Mouse (Mus musculus) heart, embryonic 14.5 days (tissue): Measurements from ENCODE around the gene C130050O18Rik. TPM values are rescaled to one million over a fixed set of nuclear protein-coding genes. Genes with fewer than 3 reads are reported as not detected.
A peak's percentile ranks its signal among the peaks of the same experiment; 100 is the strongest.

Experiments
- ATAC-seq: fragments of 200-750 bp; cut with Nextera tagmentation; 2 replicates; pipeline ENCODE4 v1.8.0; 2017; ENCODE audit warnings: low read depth, moderate TSS enrichment; ENCODE audit not compliant: insufficient number of reproducible peaks, insufficient read depth, low FRiP score
- H3K27ac ChIP-seq, 2 experiments: fragments of 200-500 bp in 1 of 2; fragments of 300-500 bp in 1 of 2; sonication (generic) in 1 of 2; replicated peaks in 1 of 2; 2 replicates each; pipeline ENCODE4 v1.5.1; 2012 to 2014; ENCODE audit warnings: low read depth in 2 of 2, low read length in 2 of 2, control low read depth in 1 of 2, mild to moderate bottlenecking in 1 of 2, mixed read lengths in 1 of 2; ENCODE audit not compliant: control insufficient read depth in 1 of 2, insufficient read depth in 1 of 2
- H3K27me3 ChIP-seq: fragments of 300-500 bp; sonication (generic); 2 replicates; pipeline ENCODE4 v1.6.1; 2014; ENCODE audit warnings: mild to moderate bottlenecking, low read length, control low read depth; ENCODE audit not compliant: control insufficient read depth, insufficient read depth
- H3K36me3 ChIP-seq: fragments of 300-500 bp; sonication (generic); 2 replicates; pipeline ENCODE4 v1.6.1; 2014; ENCODE audit warnings: mild to moderate bottlenecking, control low read depth, low read length, mixed read lengths; ENCODE audit not compliant: control insufficient read depth, insufficient read depth
- H3K4me1 ChIP-seq, 2 experiments: fragments of 200-500 bp in 1 of 2; fragments of 300-500 bp in 1 of 2; sonication (generic) in 1 of 2; 2 replicates each; pipeline ENCODE4 v1.6.1; 2012 to 2014; ENCODE audit warnings: low read length in 2 of 2, control low read depth in 1 of 2, mixed read lengths in 1 of 2; ENCODE audit not compliant: control insufficient read depth in 2 of 2, insufficient read depth in 2 of 2
- H3K4me2 ChIP-seq: fragments of 300-500 bp; sonication (generic); 2 replicates; pipeline ENCODE4 v1.6.1; 2014; ENCODE audit warnings: mild to moderate bottlenecking, low read length
- H3K4me3 ChIP-seq, 2 experiments: fragments of 200-500 bp in 1 of 2; fragments of 300-500 bp in 1 of 2; sonication (generic) in 1 of 2; 2 replicates each; pipeline ENCODE4 v1.5.1; 2012 to 2014; ENCODE audit warnings: low read length in 2 of 2, mild to moderate bottlenecking in 2 of 2, control low read depth in 1 of 2, low read depth in 1 of 2, moderate library complexity in 1 of 2; ENCODE audit not compliant: control insufficient read depth in 1 of 2, insufficient read depth in 1 of 2
- H3K9ac ChIP-seq: fragments of 300-500 bp; sonication (generic); 2 replicates; pipeline ENCODE4 v1.6.1; 2014; ENCODE audit warnings: mild to moderate bottlenecking, low read length
- H3K9me3 ChIP-seq: fragments of 300-500 bp; sonication (generic); 2 replicates; pipeline ENCODE4 v1.6.1; 2016; ENCODE audit warnings: low read length, control low read depth; ENCODE audit not compliant: control insufficient read depth
- WGBS: fragments of 180-500 bp; shearing (Covaris S2); extraction: QIAGEN DNeasy Blood & Tissue Kit; methylation state at CpG from one replicate; pipeline ENCODE4 v1.1.7; 2014; 5-methylcytosine and 5-hydroxymethylcytosine counted together
- microRNA counts: library from miRNA; unstranded; fragments of <30 nt; microRNA quantifications from one replicate; lab custom pipeline; 2016
- microRNA-seq: library from miRNA; unstranded; fragments of <30 nt; microRNA quantifications from one replicate; pipeline ENCODE4, GENCODE M21; 2016
- polyA plus RNA-seq: library from polyadenylated mRNA; unstranded; fragments of >200 nt; fragmentation: Nextera tagmentation; extraction: Ambion mirVana; gene quantifications from 2 replicates; pipeline ENCODE4 v1.2.1, GENCODE M21; 2014

Gene C130050O18Rik
- polyA plus RNA-seq, 1 experiment from 2014 or later: 0.36 TPM

DNA sequence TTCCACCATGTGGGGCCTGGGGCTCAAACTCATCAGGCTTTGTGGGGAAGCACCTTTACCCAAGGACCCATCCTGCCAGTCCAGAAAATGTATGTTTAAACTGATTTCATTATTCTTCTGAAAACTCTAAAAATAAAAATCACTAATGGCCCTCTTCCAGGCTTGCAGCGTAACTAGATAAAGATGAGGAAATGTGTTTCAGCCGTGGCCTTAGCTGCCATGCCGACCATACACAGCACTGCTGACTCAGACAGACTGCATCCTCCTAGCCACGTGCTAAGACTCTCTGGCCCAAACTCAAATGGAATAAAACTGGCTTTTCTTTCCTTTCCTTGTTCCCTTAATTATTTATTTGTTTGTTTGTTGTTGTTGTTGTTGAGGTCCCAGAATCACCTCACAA is 59.8 kb downstream of the C130050O18Rik start:
- Histone ChIP-seq H3K4me1 (peaks cover 0 to 3% of the 10 kb centered on the region in 2 experiments; a peak in 2 of 4 replicates), H3K4me2 (no peak overlapping the region), H3K9ac (no peak overlapping the region), H3K27ac (no peak overlapping the region), H3K27me3 (no peaks in the 10 kb centered on the region), H3K9me3 (no peaks in the 10 kb centered on the region), H3K4me3 (no peak overlapping the region), H3K36me3 (no peaks in the 10 kb centered on the region)
- 52% methylated on average over 4 of the region's 4 CpGs for WGBS
- no peak for ATAC-seq

MicroRNAs encoded within 50 kb of the gene (microRNA counts, 519-probe panel; counts per million panel counts)
- 322 counts per million, percentile 70 among the panel's probes with 10 or more counts for microRNA mmu-miR-339-3p (lab: Ali Mortazavi, UCI)
- microRNA mmu-miR-339-5p (lab: Ali Mortazavi, UCI): 322 counts per million, percentile 70 among the panel's probes with 10 or more counts

Small RNAs within 50 kb of the gene (microRNA-seq; reads per million reads assigned to microRNA genes)
- 379 reads per million, percentile 69 among the genes with 10 or more reads in this experiment for gene Mir339

Other genes starting within 250 kb of the C130050O18Rik start
- 39.6 and 41.4 TPM in 2 replicates for gene Sun1, start 204.6 kb upstream of the C130050O18Rik start, polyA plus RNA-seq
- gene Get4, start 153.0 kb upstream of the C130050O18Rik start, polyA plus RNA-seq: 138 and 144 TPM in 2 replicates
- gene Adap1, start 79.7 kb upstream of the C130050O18Rik start, polyA plus RNA-seq: 1.8 and 2.3 TPM in 2 replicates
- gene Cox19, start 53.9 kb upstream of the C130050O18Rik start, polyA plus RNA-seq: 89.4 and 91.8 TPM in 2 replicates
- gene Cyp2w1, start 52.7 kb upstream of the C130050O18Rik start, polyA plus RNA-seq: not detected in 2 replicates
- gene Gpr146, start 27.6 kb upstream of the C130050O18Rik start, polyA plus RNA-seq: 9.3 and 9.5 TPM in 2 replicates
- gene Gper1, start 17.9 kb downstream of the C130050O18Rik start, polyA plus RNA-seq: 1.3 and 1.8 TPM in 2 replicates
- 15.4 and 17.0 TPM in 2 replicates for gene 3110082I17Rik, start 55.2 kb downstream of the C130050O18Rik start, polyA plus RNA-seq
- 5.9 and 7.0 TPM in 2 replicates for gene Zfand2a, start 79.3 kb downstream of the C130050O18Rik start, polyA plus RNA-seq
- gene Uncx, start 138.2 kb downstream of the C130050O18Rik start, polyA plus RNA-seq: not detected in 2 replicates